In genomic region chr13:92751726-92752565, GRCm38 (mm10) we compare ENCODE assay signal across 8 mouse cellular contexts. TPM values are rescaled to one million over a fixed set of nuclear protein-coding genes. Genes with fewer than 3 reads are reported as not detected.
DNase-seq lines count a peak whose midpoint lies in the region; ATAC-seq lines count a peak whose summit lies in the region.

No protein-coding gene starts in this region.

- H3K4me2 ChIP-seq in hindbrain, embryonic 12.5 days (replicated peaks), result no peak overlapping the region

- no peaks in the 10 kb centered on the region for H3K36me3 ChIP-seq in hindbrain, embryonic 12.5 days

- peak; percentile 83 for ATAC-seq in frontal cortex, adult (ENCODE audit: low TSS enrichment)
- peak; percentile 49 for ATAC-seq in hindbrain, embryonic 12.5 days (ENCODE audit: low FRiP score)

- peak; percentile 5 for DNase-seq in T-cell, adult 2 months (ENCODE audit: low spot score)
- peak; percentile 84 for DNase-seq in cerebellum, adult 8-10 months
- peak; percentile 93 to 97 for DNase-seq in layer of hippocampus, postnatal 25 days (ENCODE audit: extremely low spot score in 1 of 2, low spot score in 1 of 2)
- DNase-seq in lung, postnatal 36 days, result peak; percentile 75
- peak; percentile 96 to 97 for DNase-seq in right cerebral cortex, adult 2 months (ENCODE audit: low spot score in 2 of 2)
- no peak for DNase-seq in thymus, postnatal 36 days

- H3K27me3 ChIP-seq in hindbrain, embryonic 12.5 days, result 0 out of 2 replicates have a peak, but pooled peaks cover 4% of the 10 kb centered on the region

- no peak overlapping the region for H3K27ac ChIP-seq in hindbrain, embryonic 12.5 days

- peaks cover 4% of the 10 kb centered on the region for H3K4me1 ChIP-seq in hindbrain, embryonic 12.5 days

- no peaks in the 10 kb centered on the region for H3K9me3 ChIP-seq in hindbrain, embryonic 12.5 days (replicated peaks)

- 66% methylated on average over 21 of the region's 21 CpGs for WGBS in hindbrain, embryonic 12.5 days

- no peak overlapping the region for H3K9ac ChIP-seq in hindbrain, embryonic 12.5 days

- H3K4me3 ChIP-seq in hindbrain, embryonic 12.5 days, result no peak overlapping the region

RNA-seq across cellular contexts. Expression of gene Thbs4, which starts 42.7 kb away (rescaled TPM):
- 2.8 and 4.0 TPM in 2 replicates for polyA plus RNA-seq in hindbrain, embryonic 12.5 days (2016; fragmentation: Nextera tagmentation; extraction: Ambion mirVana)
- total RNA-seq in layer of hippocampus, postnatal 25 days (2021), result 10 to 100 TPM; 21.0 to 22.9 TPM

Comparison
In these comparisons a context has a peak if more than half of its experiments do, and no peak if none do; other contexts are left out.
1. DNase-seq: peak in T-cell, adult 2 months (single experiment), cerebellum, adult 8-10 months (single experiment), layer of hippocampus, postnatal 25 days (2 of 2), lung, postnatal 36 days (single experiment) and right cerebral cortex, adult 2 months (2 of 2); none in thymus, postnatal 36 days (0 of 2).